Mouse (Mus musculus) B cell, adult 62 days (primary cell): ENCODE results near the gene Itpr3. TPM values are rescaled to one million over a fixed set of nuclear protein-coding genes. Genes with fewer than 3 reads are reported as not detected.

Experiments
- total RNA-seq: library from RNA; stranded (reverse); gene quantifications from 4 replicates; pipeline ENCODE4 v1.2.4, GENCODE M21; 2023

The Itpr3 gene
- total RNA-seq, result 183 to 197 TPM (median 194 TPM) in 4 replicates

DNA sequence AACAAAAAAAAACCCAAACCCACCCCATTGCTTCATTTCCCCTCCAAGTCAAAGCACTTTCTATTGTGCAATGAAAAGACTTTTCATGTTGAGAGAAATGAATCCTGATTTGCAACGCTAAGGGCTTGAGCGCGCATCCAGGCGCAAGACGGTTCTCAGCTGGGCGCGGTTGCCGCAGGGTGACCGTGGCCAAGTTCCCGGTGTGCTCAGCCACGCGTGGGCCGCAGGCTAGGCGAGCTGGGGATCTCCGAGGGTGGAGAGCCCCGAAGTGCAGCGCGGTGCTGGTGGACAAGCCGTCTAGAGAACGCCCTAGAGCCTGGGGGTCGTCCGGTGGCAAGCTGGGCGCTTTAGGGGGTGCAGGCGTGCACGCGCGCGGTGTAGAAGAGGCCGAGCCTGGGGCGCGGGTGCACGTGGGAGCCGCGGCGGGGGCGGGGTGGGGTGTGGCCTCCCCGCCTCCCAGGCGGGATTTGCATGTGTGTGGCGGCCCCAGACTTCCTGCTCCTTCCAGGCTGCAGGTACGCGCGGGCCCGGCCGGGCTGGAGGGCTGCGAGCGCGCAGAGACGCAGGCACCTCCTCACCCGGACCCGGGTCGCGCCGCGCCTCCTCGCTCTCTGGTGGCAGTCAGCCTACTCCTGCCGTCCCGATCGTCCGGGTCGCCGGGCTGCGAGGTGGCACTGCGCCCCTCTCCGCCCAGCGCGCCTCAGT lies at the start of gene Itpr3:
Itpr3 (plus strand) TSS at position 493 of the 705 bp plus-strand sequence.

DNA sequence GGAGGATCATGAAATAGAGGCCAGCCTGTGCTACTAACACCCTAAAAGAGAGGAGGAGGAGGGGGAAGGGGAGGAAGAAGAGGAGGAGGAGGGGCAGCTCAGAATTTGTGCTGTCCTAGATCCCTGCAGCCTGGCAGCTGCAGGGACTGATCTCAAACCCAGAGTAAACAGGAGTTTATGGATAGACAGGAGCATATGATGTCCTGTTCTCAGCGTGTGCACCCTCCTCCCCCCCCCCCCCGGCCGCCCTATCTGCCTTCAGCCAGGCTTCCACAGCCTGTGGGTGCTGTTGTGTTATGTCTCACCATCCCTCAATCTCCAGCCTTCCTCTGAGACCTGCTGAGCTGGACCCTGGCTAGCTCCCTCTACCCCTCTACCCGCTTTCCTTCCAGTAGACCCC lies 28.2 kb upstream of the Itpr3 start, which contains the start of gene Bak1:
Bak1 (minus strand) TSS at position 101 of the 400 bp plus-strand sequence.

DNA sequence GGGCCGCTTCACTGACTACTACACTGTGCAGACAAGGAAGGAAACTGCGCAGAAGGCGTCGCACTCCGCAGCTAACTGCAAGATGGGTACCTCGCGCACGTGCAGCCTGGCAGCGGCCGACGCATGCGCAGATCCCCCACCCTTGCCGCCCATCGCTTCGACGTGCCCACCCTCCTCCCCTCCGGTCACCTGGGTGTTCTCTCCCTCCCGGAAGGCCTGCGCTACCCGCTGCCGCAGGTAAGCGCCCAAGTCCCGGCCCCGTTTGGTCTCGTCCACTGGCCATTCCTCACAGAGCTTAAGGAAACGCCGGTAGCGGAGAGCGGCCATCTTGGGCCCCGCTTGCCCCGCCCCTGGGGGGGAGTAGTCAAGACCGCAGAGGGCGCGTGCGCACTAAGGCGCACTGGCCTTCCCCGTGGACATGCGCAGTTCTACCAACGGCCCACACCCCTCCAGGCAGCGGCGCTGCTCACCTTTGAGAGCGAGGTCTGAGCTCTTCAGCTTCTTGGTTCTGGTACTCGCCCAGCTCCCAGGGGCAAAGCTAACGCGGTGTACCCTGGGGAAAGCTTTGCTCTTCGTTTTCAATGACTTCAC lies 76.5 kb downstream of the Itpr3 start, which contains the start of gene Uqcc2:
Uqcc2 (minus strand) TSS at position 366 of the 591 bp plus-strand sequence.

DNA sequence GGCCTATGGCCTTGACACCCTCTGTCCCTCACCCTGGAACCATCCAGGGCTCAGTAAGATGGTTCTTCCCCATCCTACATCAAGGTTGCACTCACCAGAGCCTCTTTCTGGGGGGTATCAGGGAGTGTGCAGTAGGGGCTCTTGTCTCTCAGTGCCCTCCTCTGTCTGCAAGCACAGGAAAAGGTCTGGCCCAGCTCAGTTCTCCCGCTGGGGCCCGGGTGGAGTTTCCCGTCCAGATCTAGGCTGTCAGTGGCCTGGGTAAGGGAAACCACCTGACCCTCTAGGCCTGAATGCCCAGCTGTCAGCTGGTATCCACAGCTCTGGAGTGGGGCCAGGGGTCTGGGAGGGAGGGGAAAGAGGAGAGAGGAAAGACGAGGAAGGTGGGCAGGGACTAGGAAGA lies 110.4 kb downstream of the Itpr3 start, which contains the start of gene Ip6k3:
Ip6k3 (minus strand) TSS at position 251 of the 400 bp plus-strand sequence.

Other genes with a start within 250 kb of the Itpr3 start
- not detected in 4 replicates for gene Nkx2-5, start 212.3 kb upstream of the Itpr3 start, total RNA-seq
- 3.4 to 6.8 TPM (median 5.4 TPM) in 4 replicates for gene Kifc5b, start 140.2 kb upstream of the Itpr3 start, total RNA-seq
- 113 to 121 TPM (median 117 TPM) in 4 replicates for gene Phf1, start 124.3 kb upstream of the Itpr3 start, total RNA-seq
- gene Cuta, start 117.7 kb upstream of the Itpr3 start, total RNA-seq, result 60.4 to 83.0 TPM (median 76.6 TPM) in 4 replicates
- 2.5 to 4.4 TPM (median 3.3 TPM) in 4 replicates for gene Syngap1, start 116.1 kb upstream of the Itpr3 start, total RNA-seq
- 17.3 to 20.1 TPM (median 19.1 TPM) in 4 replicates for gene Zbtb9, start 84.1 kb upstream of the Itpr3 start, total RNA-seq
- gene Bak1, start 28.3 kb upstream of the Itpr3 start, total RNA-seq, result 34.5 to 42.9 TPM (median 37.8 TPM) in 4 replicates
- 42.1 to 53.9 TPM (median 47.5 TPM) in 4 replicates for gene Uqcc2, start 76.6 kb downstream of the Itpr3 start, total RNA-seq
- not detected in 4 replicates for gene Ip6k3, start 110.5 kb downstream of the Itpr3 start, total RNA-seq
- 74.2 to 84.6 TPM (median 78.4 TPM) in 4 replicates for gene Lemd2, start 147.2 kb downstream of the Itpr3 start, total RNA-seq